Mouse (Mus musculus) right cerebral cortex, postnatal 10 days (tissue): ENCODE measurements around the gene Def6.

Source experiments
- DNase-seq, 2 experiments: peaks; one replicate each; pipeline ENCODE4 v3.0.0; 2021; ENCODE audit warnings: low spot score in 2 of 2

The Def6 gene

GRCm38 (mm10) chr17:28272837-28273236 is 65.3 kb downstream of the Def6 start:
- DNase-seq = no peak

GRCm38 (mm10) chr17:28274739-28275138 is 67.2 kb downstream of the Def6 start:
- DNase-seq = no peak

GRCm38 (mm10) chr17:28277226-28277625 is 69.6 kb downstream of the Def6 start:
- DNase-seq = no peak

GRCm38 (mm10) chr17:28277721-28278120 is 70.1 kb downstream of the Def6 start:
- no peak for DNase-seq

- no peak for DNase-seq
Measured at GRCm38 (mm10) chr17:28278156-28278555, 70.6 kb downstream of the Def6 start.
